Mouse (Mus musculus) liver, adult 2 months (tissue): ENCODE results near the gene Kcnj8.

Experiments
- CTCF ChIP-seq: fragments of 200-500 bp; IDR thresholded peaks from 2 replicates; pipeline ENCODE4 v1.5.1; 2011; ENCODE audit warnings: low read depth, low read length, control low read depth
- POLR2A ChIP-seq: fragments of 200-500 bp; IDR thresholded peaks from 2 replicates; pipeline ENCODE4 v1.6.1; 2011; ENCODE audit warnings: low read length, control low read depth; ENCODE audit not compliant: insufficient read depth; ENCODE audit errors: extremely low read depth

DNA sequence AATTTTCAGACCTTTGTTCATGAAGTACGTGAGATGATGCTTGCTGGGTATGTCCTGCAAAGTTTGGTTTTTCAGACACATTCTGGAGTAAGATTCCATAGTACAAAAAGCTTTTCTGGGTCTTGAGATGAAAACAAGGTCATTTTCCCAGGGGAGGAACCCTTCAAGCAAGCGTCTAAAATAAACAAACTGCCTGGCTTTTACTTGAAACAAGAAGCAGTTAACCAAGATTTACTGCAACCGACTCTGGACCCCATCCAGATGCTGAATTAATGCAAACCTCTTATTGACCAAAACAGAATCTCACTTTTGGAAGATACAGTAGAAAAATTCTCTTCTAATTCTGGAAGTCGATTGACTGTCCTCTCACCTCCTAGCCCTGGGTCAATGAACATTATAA lies 20.5 kb downstream of the Kcnj8 start:
- TF ChIP-seq POLR2A (no peak), CTCF (no peak)
